Mouse (Mus musculus): ENCODE data around the gene Cysltr2. TPM values are rescaled to one million over a fixed set of nuclear protein-coding genes. Genes with fewer than 3 reads are reported as not detected.

Gene Cysltr2
- polyA plus RNA-seq (2012), result 1.9 and 2.2 TPM in 2 replicates

GRCm38 (mm10) chr14:73048937-73049336 is at the start of gene Cysltr2:
Gene Cysltr2, minus strand, starts transcription at chr14:73049114.

Other genes with a start within 250 kb of the Cysltr2 start
- 20.1 and 22.9 TPM in 2 replicates for gene Rcbtb2, start 73.9 kb upstream of the Cysltr2 start, polyA plus RNA-seq (2012)
- 0.15 and 0.32 TPM in 2 replicates for gene Lpar6, start 188.8 kb upstream of the Cysltr2 start, polyA plus RNA-seq (2012)